Mouse (Mus musculus): ENCODE measurements around the gene Tmem210.
"Not testable (repeated sequence)": the region's sequence is repeated elsewhere in the genome, so short reads cannot be mapped to it uniquely, and the experiment has no call there.

Gene Tmem210

GRCm38 (mm10) chr2:25287927-25288649, at the start of gene Tmem210:
Gene Tmem210, plus strand, starts transcription at chr2:25288145.
- DNase-seq = no peak

GRCm38 (mm10) chr2:25239766-25240165, 48.2 kb upstream of the Tmem210 start:
- DNase-seq = no peak

- DNase-seq = no peak
Observed at GRCm38 (mm10) chr2:25240310-25240709, 47.6 kb upstream of the Tmem210 start.

GRCm38 (mm10) chr2:25240723-25241437, 47.1 kb upstream of the Tmem210 start:
- DNase-seq = peak; percentile 76

GRCm38 (mm10) chr2:25241438-25241775, 46.5 kb upstream of the Tmem210 start:
- no peak for DNase-seq

GRCm38 (mm10) chr2:25242101-25242506, 45.8 kb upstream of the Tmem210 start, which contains the start of the genes Rnf208 and Cysrt1:
Gene Rnf208, plus strand, starts transcription at chr2:25242255.
Gene Cysrt1, minus strand, starts transcription at chr2:25242452.
- no peak for DNase-seq

GRCm38 (mm10) chr2:25243342-25243741, 44.6 kb upstream of the Tmem210 start:
- DNase-seq = no peak

- no peak for DNase-seq
Observed at GRCm38 (mm10) chr2:25244144-25244543, 43.8 kb upstream of the Tmem210 start.

- DNase-seq = no peak
Observed at GRCm38 (mm10) chr2:25246183-25247072, 41.5 kb upstream of the Tmem210 start, which contains the start of gene AL732309.1. Gene AL732309.1, minus strand, starts transcription at chr2:25246863.

- DNase-seq = no peak
Observed at GRCm38 (mm10) chr2:25252331-25252730, 35.6 kb upstream of the Tmem210 start.

GRCm38 (mm10) chr2:25255284-25255779, 32.6 kb upstream of the Tmem210 start, which contains the start of gene Tmem203:
Gene Tmem203, plus strand, starts transcription at chr2:25255439.
- DNase-seq = peak; percentile 92

- DNase-seq = peak; percentile 59
Observed at GRCm38 (mm10) chr2:25256443-25257109, 31.4 kb upstream of the Tmem210 start.

- not testable (repeated sequence) for DNase-seq
Observed at GRCm38 (mm10) chr2:25257250-25257649, 30.7 kb upstream of the Tmem210 start.

GRCm38 (mm10) chr2:25258887-25259286, 29.1 kb upstream of the Tmem210 start:
- DNase-seq = no peak

- no peak for DNase-seq
Observed at GRCm38 (mm10) chr2:25261870-25262269, 26.1 kb upstream of the Tmem210 start.

- DNase-seq = peak; percentile 98
Observed at GRCm38 (mm10) chr2:25262291-25262767, 25.6 kb upstream of the Tmem210 start, which contains the start of gene Tprn. Gene Tprn, plus strand, starts transcription at chr2:25262618.

GRCm38 (mm10) chr2:25262795-25263622, 24.9 kb upstream of the Tmem210 start:
- DNase-seq = peak; percentile 54

- DNase-seq = no peak
Observed at GRCm38 (mm10) chr2:25263623-25264285, 24.2 kb upstream of the Tmem210 start.

GRCm38 (mm10) chr2:25264286-25264660, 23.7 kb upstream of the Tmem210 start:
- DNase-seq = no peak

- DNase-seq = no peak
Observed at GRCm38 (mm10) chr2:25264851-25265250, 23.1 kb upstream of the Tmem210 start.

Data from liver (tissue).